Comparison of ENCODE assay signal across 9 mouse cellular contexts in the genomic region with DNA sequence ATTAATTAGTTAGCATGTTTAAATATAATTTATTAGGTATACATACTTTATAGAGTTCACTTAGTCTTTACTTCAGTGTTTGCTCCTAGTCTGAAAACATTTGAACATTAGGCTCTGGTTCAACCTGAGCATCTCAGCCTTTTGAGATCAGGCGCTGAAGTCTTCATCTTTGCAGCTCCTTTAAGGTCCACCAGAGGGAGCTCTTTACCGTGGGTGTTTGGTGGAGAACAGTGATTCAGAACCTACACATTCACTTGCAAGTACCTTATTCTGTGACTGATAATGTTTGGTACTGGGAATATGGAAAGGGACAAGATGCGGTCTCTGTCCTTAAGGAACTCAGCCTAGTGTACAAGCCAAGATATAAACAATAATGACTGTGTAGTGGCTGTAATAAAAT. TPM values are rescaled to one million over a fixed set of nuclear protein-coding genes. Genes with fewer than 3 reads are reported as not detected.
DNase-seq lines count a peak whose midpoint lies in the region; ATAC-seq and TF ChIP-seq lines count a peak whose summit lies in the region.
"Had no signal": no experiment of that assay in that cellular context is flagged by ENCODE, and none has a peak within 500 bp of the region (broad histone marks: within the 10 kb centered on the region; RNA-seq: fewer than 3 reads in every experiment).

No protein-coding gene starts in this region.

- 12% methylated on average over 3 of the region's 3 CpGs for WGBS in midbrain, embryonic 14.5 days
- WGBS in midbrain, embryonic 13.5 days, result 13% methylated on average over 3 of the region's 3 CpGs
- WGBS in hindbrain, postnatal 0 days, result 11% methylated on average over 3 of the region's 3 CpGs
- WGBS in limb, embryonic 11.5 days, result 8% methylated on average over 3 of the region's 3 CpGs

- no peak overlapping the region for H3K4me2 ChIP-seq in midbrain, embryonic 14.5 days (ENCODE audit: low read length)
- no peak overlapping the region for H3K4me2 ChIP-seq in midbrain, embryonic 13.5 days (replicated peaks)
- H3K4me2 ChIP-seq in hindbrain, postnatal 0 days (ENCODE audit: low read depth, low read length), result no peak overlapping the region
- no peak overlapping the region for H3K4me2 ChIP-seq in limb, embryonic 11.5 days (ENCODE audit: low read depth, severe bottlenecking)

- peak; percentile 46 to 85 for DNase-seq in adrenal gland, adult (ENCODE audit: inconsistent age in 2 of 2, low spot score in 1 of 2)
- no peak for DNase-seq in adrenal gland, postnatal 4 days (ENCODE audit: low spot score in 2 of 2)
- peak; percentile 88 for DNase-seq in midbrain, embryonic 14.5 days
- peak; percentile 71 for DNase-seq in cerebellum, adult 8-10 months
- DNase-seq in hindbrain, postnatal 0 days (ENCODE audit: low spot score), result peak; percentile 82
- DNase-seq in limb, embryonic 11.5 days (ENCODE audit: low spot score), result peak; percentile 76
- DNase-seq in right cerebral cortex, postnatal 10 days (ENCODE audit: low spot score in 2 of 2), result peak; percentile 41 to 66

- ATAC-seq in midbrain, embryonic 14.5 days (ENCODE audit: low FRiP score, low TSS enrichment), result no peak
- ATAC-seq in midbrain, embryonic 13.5 days, result no peak
- ATAC-seq in hindbrain, postnatal 0 days, result no peak
- no peak for ATAC-seq in limb, embryonic 11.5 days (ENCODE audit: insufficient number of reproducible peaks, low FRiP score, low TSS enrichment, low read depth)

- no peak overlapping the region for H3K4me3 ChIP-seq in midbrain, embryonic 14.5 days (replicated peaks; ENCODE audit: low read depth, low read length)
- no peak overlapping the region for H3K4me3 ChIP-seq in midbrain, embryonic 13.5 days (replicated peaks)
- H3K4me3 ChIP-seq in hindbrain, postnatal 0 days (ENCODE audit: low read length), result no peak overlapping the region
- no peak overlapping the region for H3K4me3 ChIP-seq in limb, embryonic 11.5 days (ENCODE audit: low read depth, low read length)

- H3K4me1 ChIP-seq in midbrain, embryonic 14.5 days (ENCODE audit: control insufficient read depth, insufficient read depth, low read length), result no peaks in the 10 kb centered on the region
- H3K4me1 ChIP-seq in midbrain, embryonic 13.5 days (replicated peaks), result no peaks in the 10 kb centered on the region
- H3K4me1 ChIP-seq in hindbrain, postnatal 0 days (ENCODE audit: insufficient read depth, low read length), result no peaks in the 10 kb centered on the region
- H3K4me1 ChIP-seq in limb, embryonic 11.5 days (ENCODE audit: control insufficient read depth, insufficient read depth, low read length), result no peaks in the 10 kb centered on the region

- H3K9me3 ChIP-seq in midbrain, embryonic 14.5 days (ENCODE audit: control insufficient read depth, low read length), result no peaks in the 10 kb centered on the region
- H3K9me3 ChIP-seq in midbrain, embryonic 13.5 days, result no peaks in the 10 kb centered on the region
- H3K9me3 ChIP-seq in hindbrain, postnatal 0 days (ENCODE audit: low read length), result no peaks in the 10 kb centered on the region
- H3K9me3 ChIP-seq in limb, embryonic 11.5 days (ENCODE audit: control insufficient read depth, low read length), result no peaks in the 10 kb centered on the region

- TF ChIP-seq CTCF in hindbrain, postnatal 0 days (IDR thresholded peaks at IDR 0.05; ENCODE audit: low read depth), result peak; percentile 89

- H3K9ac ChIP-seq in midbrain, embryonic 14.5 days (replicated peaks; ENCODE audit: low read length), result no peak overlapping the region
- H3K9ac ChIP-seq in midbrain, embryonic 13.5 days (replicated peaks), result no peak overlapping the region
- no peak overlapping the region for H3K9ac ChIP-seq in hindbrain, postnatal 0 days (replicated peaks; ENCODE audit: low read length)
- no peak overlapping the region for H3K9ac ChIP-seq in limb, embryonic 11.5 days (ENCODE audit: low read length)

- no peaks in the 10 kb centered on the region for H3K27me3 ChIP-seq in midbrain, embryonic 14.5 days (ENCODE audit: control insufficient read depth, insufficient read depth, low read length)
- 0 out of 2 replicates have a peak, but pooled peaks cover 4% of the 10 kb centered on the region for H3K27me3 ChIP-seq in midbrain, embryonic 13.5 days
- H3K27me3 ChIP-seq in hindbrain, postnatal 0 days (ENCODE audit: insufficient read depth, low read length), result no peaks in the 10 kb centered on the region
- H3K27me3 ChIP-seq in limb, embryonic 11.5 days (ENCODE audit: control insufficient read depth, insufficient read depth, low read length), result no peaks in the 10 kb centered on the region

- no peak overlapping the region for H3K27ac ChIP-seq in midbrain, embryonic 14.5 days (replicated peaks; ENCODE audit: low read depth, low read length)
- no peak overlapping the region for H3K27ac ChIP-seq in midbrain, embryonic 13.5 days
- H3K27ac ChIP-seq in hindbrain, postnatal 0 days, result no peak overlapping the region
- no peak overlapping the region for H3K27ac ChIP-seq in limb, embryonic 11.5 days (replicated peaks; ENCODE audit: low read depth, low read length)

- no peaks in the 10 kb centered on the region for H3K36me3 ChIP-seq in midbrain, embryonic 14.5 days (ENCODE audit: control insufficient read depth, insufficient read depth, low read length)
- H3K36me3 ChIP-seq in midbrain, embryonic 13.5 days, result no peaks in the 10 kb centered on the region
- H3K36me3 ChIP-seq in hindbrain, postnatal 0 days (ENCODE audit: insufficient read depth, low read length), result no peaks in the 10 kb centered on the region
- H3K36me3 ChIP-seq in limb, embryonic 11.5 days (ENCODE audit: control insufficient read depth, insufficient read depth, low read length), result no peaks in the 10 kb centered on the region

RNA-seq across cellular contexts. Expression of a gene that starts 13.4 kb away (rescaled TPM):
- total RNA-seq in adrenal gland, postnatal 4 days (2021), result under 1 TPM in 1 of 2 experiments, not detected in 1; 0.93 TPM
- polyA plus RNA-seq in midbrain, embryonic 14.5 days (2014; fragmentation: Nextera tagmentation; extraction: Ambion mirVana), result not detected in 2 replicates
- not detected in 2 replicates for polyA plus RNA-seq in midbrain, embryonic 13.5 days (2015; fragmentation: Nextera tagmentation; extraction: Ambion mirVana)
- total RNA-seq in hindbrain, postnatal 0 days (2014; rRNA removed), result not detected in 2 replicates
- 0.16 and 0.20 TPM in 2 replicates for polyA plus RNA-seq in hindbrain, postnatal 0 days (2015; fragmentation: Nextera tagmentation; extraction: Ambion mirVana)
- polyA plus RNA-seq in limb, embryonic 11.5 days (2014; fragmentation: Nextera tagmentation; extraction: Ambion mirVana), result not detected in 2 replicates

RNA-seq across cellular contexts. Expression of a gene that starts 16.8 kb away (rescaled TPM):
- total RNA-seq in adrenal gland, postnatal 4 days (2021), result 1 to 10 TPM; 7.2 to 7.4 TPM
- 0.20 TPM in 1 of 2 replicates, not detected in the other for polyA plus RNA-seq in midbrain, embryonic 14.5 days (2014; fragmentation: Nextera tagmentation; extraction: Ambion mirVana)
- polyA plus RNA-seq in midbrain, embryonic 13.5 days (2015; fragmentation: Nextera tagmentation; extraction: Ambion mirVana), result 0.30 and 0.36 TPM in 2 replicates
- 2.0 and 4.1 TPM in 2 replicates for total RNA-seq in hindbrain, postnatal 0 days (2014; rRNA removed)
- 3.0 and 4.1 TPM in 2 replicates for polyA plus RNA-seq in hindbrain, postnatal 0 days (2015; fragmentation: Nextera tagmentation; extraction: Ambion mirVana)
- polyA plus RNA-seq in limb, embryonic 11.5 days (2014; fragmentation: Nextera tagmentation; extraction: Ambion mirVana), result 11.6 and 14.1 TPM in 2 replicates

RNA-seq across cellular contexts. Expression of a gene that starts 32.2 kb away (rescaled TPM):
- total RNA-seq in adrenal gland, postnatal 4 days (2021), result 1 to 10 TPM; 3.6 to 5.1 TPM
- 0.80 and 1.0 TPM in 2 replicates for polyA plus RNA-seq in midbrain, embryonic 14.5 days (2014; fragmentation: Nextera tagmentation; extraction: Ambion mirVana)
- polyA plus RNA-seq in midbrain, embryonic 13.5 days (2015; fragmentation: Nextera tagmentation; extraction: Ambion mirVana), result 1.6 TPM in 2 replicates
- 0.50 and 1.8 TPM in 2 replicates for total RNA-seq in hindbrain, postnatal 0 days (2014; rRNA removed)
- 1.2 and 1.6 TPM in 2 replicates for polyA plus RNA-seq in hindbrain, postnatal 0 days (2015; fragmentation: Nextera tagmentation; extraction: Ambion mirVana)
- 2.3 and 2.6 TPM in 2 replicates for polyA plus RNA-seq in limb, embryonic 11.5 days (2014; fragmentation: Nextera tagmentation; extraction: Ambion mirVana)

RNA-seq across cellular contexts. Expression of a gene that starts 41.2 kb away (rescaled TPM):
- under 1 TPM in 1 of 2 experiments, not detected in 1; 0.87 TPM for total RNA-seq in adrenal gland, postnatal 4 days (2021)
- polyA plus RNA-seq in midbrain, embryonic 14.5 days (2014; fragmentation: Nextera tagmentation; extraction: Ambion mirVana), result not detected in 2 replicates
- polyA plus RNA-seq in midbrain, embryonic 13.5 days (2015; fragmentation: Nextera tagmentation; extraction: Ambion mirVana), result not detected in 2 replicates
- total RNA-seq in hindbrain, postnatal 0 days (2014; rRNA removed), result not detected in 2 replicates
- polyA plus RNA-seq in hindbrain, postnatal 0 days (2015; fragmentation: Nextera tagmentation; extraction: Ambion mirVana), result 0.09 TPM in 1 of 2 replicates, not detected in the other
- polyA plus RNA-seq in limb, embryonic 11.5 days (2014; fragmentation: Nextera tagmentation; extraction: Ambion mirVana), result not detected in 2 replicates
- total RNA-seq: hematopoietic stem cell, adult 5-6 weeks had no signal

RNA-seq across cellular contexts. Expression of a gene that starts 42.6 kb away (rescaled TPM):
- total RNA-seq in adrenal gland, postnatal 4 days (2021), result under 1 TPM in 1 of 2 experiments, not detected in 1; 0.76 TPM
- not detected in 2 replicates for polyA plus RNA-seq in midbrain, embryonic 14.5 days (2014; fragmentation: Nextera tagmentation; extraction: Ambion mirVana)
- polyA plus RNA-seq in midbrain, embryonic 13.5 days (2015; fragmentation: Nextera tagmentation; extraction: Ambion mirVana), result not detected in 2 replicates
- not detected in 2 replicates for total RNA-seq in hindbrain, postnatal 0 days (2014; rRNA removed)
- not detected in 2 replicates for polyA plus RNA-seq in hindbrain, postnatal 0 days (2015; fragmentation: Nextera tagmentation; extraction: Ambion mirVana)
- 0.33 and 0.37 TPM in 2 replicates for polyA plus RNA-seq in limb, embryonic 11.5 days (2014; fragmentation: Nextera tagmentation; extraction: Ambion mirVana)

Comparison
In these comparisons a context has a peak if more than half of its experiments do, and no peak if none do; other contexts are left out.
1. DNase-seq: peak in adrenal gland, adult (2 of 2), midbrain, embryonic 14.5 days (single experiment), cerebellum, adult 8-10 months (single experiment), hindbrain, postnatal 0 days (single experiment), limb, embryonic 11.5 days (single experiment) and right cerebral cortex, postnatal 10 days (2 of 2); none in adrenal gland, postnatal 4 days (0 of 2).